Mouse (Mus musculus) 416B (cell line): ENCODE results near the gene Ttc7b.

ENCODE experiments used
- DNase-seq: peaks from one replicate; pipeline ENCODE4 v3.0.0; 2011; ENCODE audit warnings: low read depth

The Ttc7b gene

GRCm38 (mm10) chr12:100489799-100490198 lies 30.8 kb downstream of the Ttc7b start:
- no peak for DNase-seq

- DNase-seq, result no peak
Measured at GRCm38 (mm10) chr12:100488368-100488767, 32.3 kb downstream of the Ttc7b start.

- DNase-seq, result no peak
Measured at GRCm38 (mm10) chr12:100486232-100486631, 34.4 kb downstream of the Ttc7b start.

- DNase-seq, result no peak
Measured at GRCm38 (mm10) chr12:100483054-100483453, 37.6 kb downstream of the Ttc7b start.

GRCm38 (mm10) chr12:100482255-100482654 lies 38.4 kb downstream of the Ttc7b start:
- DNase-seq, result no peak

- no peak for DNase-seq
Measured at GRCm38 (mm10) chr12:100481443-100482026, 39.1 kb downstream of the Ttc7b start.

GRCm38 (mm10) chr12:100480642-100481442 lies 39.8 kb downstream of the Ttc7b start:
- peak; percentile 39 for DNase-seq

GRCm38 (mm10) chr12:100479892-100480621 lies 40.6 kb downstream of the Ttc7b start:
- DNase-seq, result peak; percentile 31

- DNase-seq, result no peak
Measured at GRCm38 (mm10) chr12:100479270-100479869, 41.3 kb downstream of the Ttc7b start.

GRCm38 (mm10) chr12:100478615-100479014 lies 42.0 kb downstream of the Ttc7b start:
- DNase-seq, result no peak

- no peak for DNase-seq
Measured at GRCm38 (mm10) chr12:100478151-100478550, 42.5 kb downstream of the Ttc7b start.

- peak; percentile 30 for DNase-seq
Measured at GRCm38 (mm10) chr12:100477474-100477873, 43.2 kb downstream of the Ttc7b start.

GRCm38 (mm10) chr12:100476351-100476750 lies 44.3 kb downstream of the Ttc7b start:
- no peak for DNase-seq

GRCm38 (mm10) chr12:100475489-100475888 lies 45.1 kb downstream of the Ttc7b start:
- no peak for DNase-seq

GRCm38 (mm10) chr12:100474661-100475321 lies 45.8 kb downstream of the Ttc7b start:
- no peak for DNase-seq

GRCm38 (mm10) chr12:100470295-100470694 lies 50.3 kb downstream of the Ttc7b start:
- no peak for DNase-seq

- no peak for DNase-seq
Measured at GRCm38 (mm10) chr12:100469503-100470293, 50.9 kb downstream of the Ttc7b start.

- no peak for DNase-seq
Measured at GRCm38 (mm10) chr12:100465101-100465715, 55.4 kb downstream of the Ttc7b start.

GRCm38 (mm10) chr12:100457701-100458100 lies 62.9 kb downstream of the Ttc7b start:
- DNase-seq, result no peak

- DNase-seq, result no peak
Measured at GRCm38 (mm10) chr12:100456257-100456975, 64.2 kb downstream of the Ttc7b start.
